Mouse (Mus musculus): ENCODE results near the gene Bmp4. TPM values are rescaled to one million over a fixed set of nuclear protein-coding genes. Genes with fewer than 3 reads are reported as not detected.

The Bmp4 gene
- 7.9 and 8.9 TPM in 2 replicates for polyA plus RNA-seq (2012; rRNA removed)

GRCm38 (mm10) chr14:46390249-46390775 is at the start of gene Bmp4:
Gene Bmp4 (minus strand): TSS chr14:46390669.

GRCm38 (mm10) chr14:46379285-46379684 is 11.2 kb downstream of the Bmp4 start, which contains the start of gene Gm15217:
Gene Gm15217 (plus strand): TSS chr14:46379414.

Other genes starting within 250 kb of the Bmp4 start
- not detected in 2 replicates for gene Gm15217, start 11.3 kb downstream of the Bmp4 start, polyA plus RNA-seq (2012; rRNA removed)